Mouse (Mus musculus) activated CD4-positive, CD25-positive, alpha-beta regulatory T cell, adult 9 weeks (primary cell): ENCODE results near the gene Coro1c. TPM values are rescaled to one million over a fixed set of nuclear protein-coding genes. Genes with fewer than 3 reads are reported as not detected.

Experiments used
- polyA plus RNA-seq: library from polyadenylated mRNA; unstranded; fragments of 100-300 nt; shearing (Covaris generic); gene quantifications from one replicate; pipeline ENCODE4 v1.2.1, GENCODE M21; 2017

The Coro1c gene
- 91.7 TPM for polyA plus RNA-seq

DNA sequence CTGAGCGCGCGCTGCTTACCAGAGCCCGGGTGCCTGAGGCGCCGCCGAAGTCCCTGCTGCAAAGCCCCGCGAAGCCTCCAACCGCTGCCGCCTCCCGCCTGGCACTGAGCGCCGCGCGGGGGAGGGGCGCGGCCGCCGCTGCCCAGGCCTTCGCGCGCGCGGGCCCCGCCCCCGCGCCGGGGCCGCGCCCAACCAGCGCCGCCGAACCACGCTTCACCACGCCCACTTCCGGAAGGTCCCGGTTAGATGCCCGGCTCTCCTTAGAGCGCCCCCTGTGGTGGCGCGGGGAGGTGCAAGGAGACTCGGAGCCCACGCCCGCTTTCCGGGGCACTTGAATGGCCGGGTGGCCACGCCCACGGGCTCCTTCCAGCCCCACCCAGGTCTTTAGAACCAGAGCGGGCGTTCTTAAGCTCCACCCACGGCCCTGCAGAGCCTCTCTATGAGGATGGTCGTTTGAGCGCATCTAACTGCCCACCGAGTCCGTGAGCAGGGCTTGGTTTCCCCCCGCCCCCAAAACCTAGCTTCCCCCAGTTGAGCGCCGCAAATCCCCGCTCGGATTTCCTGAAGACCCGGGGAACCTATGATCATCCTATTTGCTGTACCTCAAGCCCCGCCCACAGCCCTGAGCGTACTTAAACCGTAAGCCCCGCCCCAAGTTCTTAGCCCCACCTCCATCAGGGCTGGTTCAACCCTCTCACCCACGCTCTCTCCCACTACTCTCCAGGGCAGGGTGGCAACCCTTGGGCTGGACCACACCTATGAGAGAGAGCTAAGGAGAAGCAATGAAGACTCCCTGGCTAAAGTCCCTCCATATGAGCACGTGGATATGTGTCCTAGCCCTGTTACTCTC lies at the start of gene Coro1c:
TSS of gene Coro1c (minus strand) at position 167 of the 850 bp plus-strand sequence.

GRCm38 (mm10) chr5:113832490-113832901 lies 76.1 kb downstream of the Coro1c start, which contains the start of gene Selplg:
TSS of gene Selplg (minus strand) at chr5:113832644.

DNA sequence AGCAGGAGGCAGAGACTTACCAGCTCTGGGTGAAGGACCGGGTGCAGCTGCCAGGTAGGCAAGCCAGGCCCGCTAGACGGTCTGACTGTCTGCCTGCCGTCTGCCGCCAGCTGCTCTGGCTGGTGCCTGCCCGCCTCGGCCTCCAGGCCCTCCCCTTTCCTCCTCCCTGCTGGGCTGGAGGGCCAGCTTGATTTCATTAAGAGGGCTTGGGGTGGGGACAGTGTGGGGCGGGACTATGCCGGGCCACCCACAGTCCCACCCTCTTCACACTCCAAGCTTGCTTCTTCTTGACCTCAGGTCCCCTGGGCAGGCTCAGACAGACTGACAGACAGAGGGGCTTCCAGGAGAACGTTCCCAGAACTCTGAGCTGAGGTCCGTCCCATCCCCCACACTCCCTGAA lies 108.3 kb downstream of the Coro1c start, which contains the start of gene Tmem119:
TSS of gene Tmem119 (minus strand) at position 237 of the 400 bp plus-strand sequence.

Other genes starting within 250 kb of the Coro1c start
- not detected for gene 1700069L16Rik, start 184.0 kb downstream of the Coro1c start, polyA plus RNA-seq
- gene Ficd, start 173.0 kb downstream of the Coro1c start, polyA plus RNA-seq, result 9.2 TPM
- 44.5 TPM for gene Sart3, start 136.2 kb downstream of the Coro1c start, polyA plus RNA-seq
- 22.2 TPM for gene Iscu, start 136.0 kb downstream of the Coro1c start, polyA plus RNA-seq
- gene Tmem119, start 108.2 kb downstream of the Coro1c start, polyA plus RNA-seq, result not detected
- 1,088 TPM for gene Selplg, start 76.1 kb downstream of the Coro1c start, polyA plus RNA-seq
- 36.1 TPM for gene Ssh1, start 85.1 kb upstream of the Coro1c start, polyA plus RNA-seq
- gene Dao, start 94.9 kb upstream of the Coro1c start, polyA plus RNA-seq, result 0.90 TPM
- 1.7 TPM for gene Usp30, start 156.7 kb upstream of the Coro1c start, polyA plus RNA-seq
- not detected for gene Svop, start 182.8 kb upstream of the Coro1c start, polyA plus RNA-seq
- 20.2 TPM for gene Alkbh2, start 219.5 kb upstream of the Coro1c start, polyA plus RNA-seq
- 2.1 TPM for gene Ung, start 221.6 kb upstream of the Coro1c start, polyA plus RNA-seq
- 0.50 TPM for gene Acacb, start 237.8 kb upstream of the Coro1c start, polyA plus RNA-seq